9 mouse cellular contexts compared by ENCODE assay signal in the genomic region with DNA sequence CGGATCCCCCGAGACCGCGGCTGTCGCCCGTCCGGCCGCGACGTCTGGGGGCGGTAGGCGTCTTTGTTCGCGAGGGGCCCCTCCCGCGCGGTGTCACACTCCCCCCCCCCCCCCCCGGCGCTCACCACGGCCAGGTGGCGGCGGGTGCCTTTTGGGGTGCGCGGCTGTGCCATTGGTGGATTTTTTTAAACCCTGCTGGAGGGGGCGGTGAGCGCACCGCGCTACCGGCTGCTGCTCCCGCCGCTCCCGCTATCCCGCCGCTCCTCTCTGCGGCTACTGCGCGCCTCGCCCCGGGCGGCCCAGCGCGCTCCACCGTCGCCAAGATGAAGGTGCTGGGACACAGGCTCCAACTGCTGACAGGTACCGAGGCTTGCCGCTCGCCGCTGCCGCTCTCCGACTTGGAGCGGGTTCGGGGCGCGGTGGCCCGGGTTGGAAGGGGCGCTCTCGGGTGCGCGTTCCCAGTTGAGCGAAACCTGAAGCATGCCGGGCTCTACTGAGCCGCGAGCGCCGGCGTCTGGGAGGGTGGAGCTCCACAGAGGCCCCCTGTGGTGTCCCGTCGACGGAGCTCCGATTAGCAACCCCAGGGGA. TPM values are rescaled to one million over a fixed set of nuclear protein-coding genes. Genes with fewer than 3 reads are reported as not detected.
DNase-seq lines count a peak whose midpoint lies in the region; ATAC-seq and TF ChIP-seq lines count a peak whose summit lies in the region.
"Had no signal": no experiment of that assay in that cellular context is flagged by ENCODE, and none has a peak within 500 bp of the region (broad histone marks: within the 10 kb centered on the region; RNA-seq: fewer than 3 reads in every experiment).

No protein-coding gene starts in this region.

- peak overlapping the region; percentile 58 for H3K4me3 ChIP-seq in heart, embryonic 11.5 days (ENCODE audit: low read depth, low read length)
- peak overlapping the region; percentile 63 for H3K4me3 ChIP-seq in ES-Bruce4 (ENCODE audit: low read depth, low read length)
- H3K4me3 ChIP-seq in hindbrain, embryonic 10.5 days, result peak overlapping the region; percentile 67
- peak overlapping the region; percentile 15 to 41; a peak in 3 of 4 replicates for H3K4me3 ChIP-seq in liver, embryonic 14.5 days (ENCODE audit: insufficient read depth in 1 of 2, low read depth in 2 of 2, low read length in 2 of 2)
- peak overlapping the region; percentile 51 for H3K4me3 ChIP-seq in small intestine, adult 2 months (ENCODE audit: low read depth, low read length)

- TF ChIP-seq CTCF in ES-Bruce4 (IDR thresholded peaks at IDR 0.05; ENCODE audit: low read depth, low read length), result no peak
- TF ChIP-seq CTCF in liver, embryonic 14.5 days (IDR thresholded peaks at IDR 0.05; ENCODE audit: low read depth), result no peak
- TF ChIP-seq CTCF in small intestine, adult 2 months (IDR thresholded peaks at IDR 0.05; ENCODE audit: extremely low read depth, insufficient read length, insufficient replicate concordance, low read depth, low read length), result no peak

- peaks cover 62% of the 10 kb centered on the region for H3K27me3 ChIP-seq in heart, embryonic 11.5 days (ENCODE audit: control insufficient read depth, insufficient read depth, low read length)
- peaks cover 19% of the 10 kb centered on the region for H3K27me3 ChIP-seq in ES-Bruce4 (ENCODE audit: control insufficient read depth, insufficient read depth, low read length, poor library complexity, severe bottlenecking)
- peaks cover 86% of the 10 kb centered on the region for H3K27me3 ChIP-seq in hindbrain, embryonic 10.5 days (ENCODE audit: insufficient read depth, poor library complexity, severe bottlenecking)
- H3K27me3 ChIP-seq in liver, embryonic 14.5 days (ENCODE audit: control insufficient read depth, insufficient read depth, low read length), result peaks cover 43% of the 10 kb centered on the region
- peaks cover 33% of the 10 kb centered on the region for H3K27me3 ChIP-seq in small intestine, adult 2 months (ENCODE audit: control insufficient read depth, insufficient read depth, low read length)

- intact Hi-C loops in heart, postnatal 25 days (cut with DNase I), result no loop called here

- DNase-seq in heart, postnatal 25 days (ENCODE audit: low spot score), result no peak
- peak; percentile 35 to 49 for DNase-seq in cerebellum, postnatal 14 days
- DNase-seq in hindbrain, embryonic 10.5 days (ENCODE audit: low spot score), result peak; percentile 36
- no peak for DNase-seq in liver, embryonic 14.5 days (ENCODE audit: low read depth in 3 of 3, low spot score in 3 of 3)

- no peak for TF ChIP-seq POLR2A in ES-Bruce4 (IDR thresholded peaks at IDR 0.05; ENCODE audit: insufficient read depth, low read length)
- no peak for TF ChIP-seq POLR2A in small intestine, adult 2 months (IDR thresholded peaks at IDR 0.05; ENCODE audit: low read depth, low read length)

- peak overlapping the region; percentile 77 for H3K4me2 ChIP-seq in heart, embryonic 11.5 days
- peak overlapping the region; percentile 57 for H3K4me2 ChIP-seq in liver, embryonic 14.5 days (ENCODE audit: low read depth)

- no peak for TF ChIP-seq EP300 in ES-Bruce4 (IDR thresholded peaks at IDR 0.05; ENCODE audit: insufficient read depth, low read depth, low read length)
- TF ChIP-seq EP300 in liver, embryonic 14.5 days (IDR thresholded peaks at IDR 0.05; ENCODE audit: low read depth), result no peak

- ATAC-seq in heart, embryonic 11.5 days (replicated peaks; ENCODE audit: insufficient number of reproducible peaks, low FRiP score, low TSS enrichment), result peak; percentile 19; the same call in 1 of the 2 replicates
- ATAC-seq in liver, embryonic 14.5 days (ENCODE audit: insufficient read depth), result no peak
- no peak for ATAC-seq in erythroid progenitor cell, adult 5-6 weeks (replicated peaks; ENCODE audit: low FRiP score, poor library complexity, severe bottlenecking)

- under 1% methylated on average over 55 of the region's 70 CpGs for WGBS in heart, embryonic 11.5 days (ENCODE audit: insufficient replicate concordance)
- WGBS in hindbrain, embryonic 10.5 days, result under 1% methylated on average over 67 of the region's 70 CpGs
- WGBS in liver, embryonic 14.5 days (ENCODE audit: insufficient replicate concordance), result 1% methylated on average over 60 of the region's 70 CpGs
- WGBS in small intestine, adult 2 months, result under 1% methylated on average over 69 of the region's 70 CpGs

- no peaks in the 10 kb centered on the region for H3K9me3 ChIP-seq in heart, embryonic 11.5 days (replicated peaks; ENCODE audit: control insufficient read depth, low read length)
- no peaks in the 10 kb centered on the region for H3K9me3 ChIP-seq in ES-Bruce4 (replicated peaks; ENCODE audit: control insufficient read depth, insufficient read depth, low read length, poor library complexity, severe bottlenecking)
- H3K9me3 ChIP-seq in hindbrain, embryonic 10.5 days, result no peaks in the 10 kb centered on the region
- H3K9me3 ChIP-seq in liver, embryonic 14.5 days (ENCODE audit: control insufficient read depth, low read length), result no peaks in the 10 kb centered on the region

- H3K36me3 ChIP-seq in heart, embryonic 11.5 days (ENCODE audit: control insufficient read depth, insufficient read depth, low read length), result no peaks in the 10 kb centered on the region
- no peaks in the 10 kb centered on the region for H3K36me3 ChIP-seq in ES-Bruce4 (ENCODE audit: control insufficient read depth, insufficient read depth, low read length, poor library complexity, severe bottlenecking)
- H3K36me3 ChIP-seq in hindbrain, embryonic 10.5 days, result no peaks in the 10 kb centered on the region
- no peaks in the 10 kb centered on the region for H3K36me3 ChIP-seq in liver, embryonic 14.5 days (replicated peaks; ENCODE audit: control insufficient read depth, insufficient read depth, low read depth)
- no peaks in the 10 kb centered on the region for H3K36me3 ChIP-seq in small intestine, adult 2 months (ENCODE audit: control insufficient read depth, insufficient read depth, low read length)

- H3K9ac ChIP-seq in heart, embryonic 11.5 days (ENCODE audit: low read depth, low read length), result peak overlapping the region; percentile 66
- peak overlapping the region; percentile 70 for H3K9ac ChIP-seq in ES-Bruce4 (ENCODE audit: low read depth, poor library complexity, severe bottlenecking)
- H3K9ac ChIP-seq in liver, embryonic 14.5 days (replicated peaks), result no peak overlapping the region

- no peak overlapping the region for H3K27ac ChIP-seq in heart, embryonic 11.5 days (ENCODE audit: low read depth, low read length)
- H3K27ac ChIP-seq in ES-Bruce4 (ENCODE audit: insufficient read depth, low read length), result no peak overlapping the region
- H3K27ac ChIP-seq in hindbrain, embryonic 10.5 days, result peak overlapping the region; percentile 79
- H3K27ac ChIP-seq in liver, embryonic 14.5 days, result no peak overlapping the region
- H3K27ac ChIP-seq in small intestine, adult 2 months (ENCODE audit: insufficient read depth, low read depth, low read length), result no peak overlapping the region
- H3K27ac ChIP-seq: macrophage had no signal

- peaks cover 2% of the 10 kb centered on the region for H3K4me1 ChIP-seq in heart, embryonic 11.5 days (ENCODE audit: control insufficient read depth, insufficient read depth, low read length)
- H3K4me1 ChIP-seq in ES-Bruce4 (ENCODE audit: control insufficient read depth, insufficient read depth, low read length), result no peaks in the 10 kb centered on the region
- peaks cover 23% of the 10 kb centered on the region for H3K4me1 ChIP-seq in hindbrain, embryonic 10.5 days (replicated peaks)
- H3K4me1 ChIP-seq in liver, embryonic 14.5 days (replicated peaks; ENCODE audit: control insufficient read depth in 2 of 2, insufficient read depth in 2 of 2, low read length in 1 of 2), result no peaks in the 10 kb centered on the region
- H3K4me1 ChIP-seq in small intestine, adult 2 months (ENCODE audit: control insufficient read depth, insufficient read depth, insufficient read length, low read length), result peaks cover 3% of the 10 kb centered on the region; the same call in 1 of the 2 replicates

RNA-seq across cellular contexts. Expression of gene Ndrg4, which starts 1.3 kb away (rescaled TPM):
- polyA plus RNA-seq in heart, embryonic 11.5 days (2014; fragmentation: Nextera tagmentation; extraction: Ambion mirVana), result 225 and 286 TPM in 2 replicates
- total RNA-seq in heart, postnatal 25 days (2021), result 100 to 1,000 TPM; 317 to 336 TPM
- polyA plus RNA-seq in ES-Bruce4 (2011; ENCODE audit: insufficient read depth, insufficient read length, low read depth, missing spikeins), result 8.8 and 13.3 TPM in 2 replicates
- polyA plus RNA-seq in hindbrain, embryonic 10.5 days (2016; fragmentation: Nextera tagmentation; extraction: Ambion mirVana), result 27.5 and 51.8 TPM in 2 replicates
- 0.81 and 0.95 TPM in 2 replicates for polyA plus RNA-seq in liver, embryonic 14.5 days (2012; rRNA removed)
- polyA plus RNA-seq in liver, embryonic 14.5 days (2014; fragmentation: Nextera tagmentation; extraction: Ambion mirVana), result 0.62 and 1.0 TPM in 2 replicates
- polyA plus RNA-seq in small intestine, adult 2 months (2012; rRNA removed), result 10.2 and 12.1 TPM in 2 replicates
- not detected in 2 replicates for total RNA-seq in erythroid progenitor cell, adult 5-6 weeks (2015; ENCODE audit: low replicate concordance)
- 0.26 TPM in 1 of 2 replicates, not detected in the other for total RNA-seq in erythroid progenitor cell, adult 5-6 weeks (2017; ENCODE audit: low replicate concordance)

RNA-seq across cellular contexts. Expression of gene Setd6, which starts 37.6 kb away (rescaled TPM):
- polyA plus RNA-seq in heart, embryonic 11.5 days (2014; fragmentation: Nextera tagmentation; extraction: Ambion mirVana), result 18.6 and 20.9 TPM in 2 replicates
- total RNA-seq in heart, postnatal 25 days (2021), result 10 to 100 TPM; 14.1 to 15.1 TPM
- 68.0 and 70.4 TPM in 2 replicates for polyA plus RNA-seq in ES-Bruce4 (2011; ENCODE audit: insufficient read depth, insufficient read length, low read depth, missing spikeins)
- 20.3 and 23.4 TPM in 2 replicates for polyA plus RNA-seq in hindbrain, embryonic 10.5 days (2016; fragmentation: Nextera tagmentation; extraction: Ambion mirVana)
- polyA plus RNA-seq in liver, embryonic 14.5 days (2012; rRNA removed), result 8.2 and 16.0 TPM in 2 replicates
- polyA plus RNA-seq in liver, embryonic 14.5 days (2014; fragmentation: Nextera tagmentation; extraction: Ambion mirVana), result 15.0 and 17.4 TPM in 2 replicates
- polyA plus RNA-seq in small intestine, adult 2 months (2012; rRNA removed), result 4.0 and 5.3 TPM in 2 replicates
- 6.8 and 8.8 TPM in 2 replicates for total RNA-seq in erythroid progenitor cell, adult 5-6 weeks (2015; ENCODE audit: low replicate concordance)
- total RNA-seq in erythroid progenitor cell, adult 5-6 weeks (2017; ENCODE audit: low replicate concordance), result 16.6 and 17.5 TPM in 2 replicates

RNA-seq across cellular contexts. Expression of gene Gins3, which starts 44.9 kb away (rescaled TPM):
- 19.5 and 20.1 TPM in 2 replicates for polyA plus RNA-seq in heart, embryonic 11.5 days (2014; fragmentation: Nextera tagmentation; extraction: Ambion mirVana)
- total RNA-seq in heart, postnatal 25 days (2021), result 1 to 10 TPM in 1 of 2 experiments, under 1 TPM in 1; 0.88 to 1.3 TPM
- polyA plus RNA-seq in ES-Bruce4 (2011; ENCODE audit: insufficient read depth, insufficient read length, low read depth, missing spikeins), result 10.2 and 10.7 TPM in 2 replicates
- polyA plus RNA-seq in hindbrain, embryonic 10.5 days (2016; fragmentation: Nextera tagmentation; extraction: Ambion mirVana), result 28.0 and 28.9 TPM in 2 replicates
- polyA plus RNA-seq in liver, embryonic 14.5 days (2012; rRNA removed), result 3.2 and 4.9 TPM in 2 replicates
- polyA plus RNA-seq in liver, embryonic 14.5 days (2014; fragmentation: Nextera tagmentation; extraction: Ambion mirVana), result 9.4 and 9.8 TPM in 2 replicates
- 0.34 and 0.61 TPM in 2 replicates for polyA plus RNA-seq in small intestine, adult 2 months (2012; rRNA removed)
- total RNA-seq in erythroid progenitor cell, adult 5-6 weeks (2015; ENCODE audit: low replicate concordance), result 18.9 and 34.6 TPM in 2 replicates
- total RNA-seq in erythroid progenitor cell, adult 5-6 weeks (2017; ENCODE audit: low replicate concordance), result 41.4 and 54.2 TPM in 2 replicates

Comparison
In these comparisons a context has a peak if more than half of its experiments do, and no peak if none do; other contexts are left out.
1. DNase-seq: peak in cerebellum, postnatal 14 days (2 of 2) and hindbrain, embryonic 10.5 days (single experiment); none in heart, postnatal 25 days (single experiment) and liver, embryonic 14.5 days (0 of 3).
2. Peak in every context shown above with its lines, with median percentiles within 50 percentile points of each other: H3K4me3 ChIP-seq.